Mouse (Mus musculus): ENCODE measurements at regions not wholly inside any gene's neighbourhood (a gene's known extent, or its start where the extent isn't known, plus 50 kb on each side); places are given as distances from the start of the nearest gene placed in this dataset.
A peak's percentile ranks its signal among the peaks of the same experiment; 100 is the strongest.

- no peak for DNase-seq
Observed at GRCm38 (mm10) chr1:57470356-57470755, 63.5 kb upstream of the Tyw5 start.

- DNase-seq, result no peak
Observed at GRCm38 (mm10) chr1:57472235-57472634, 65.3 kb upstream of the Tyw5 start.

GRCm38 (mm10) chr1:57477725-57478124 is 70.8 kb upstream of the Tyw5 start:
- no peak for DNase-seq

DNA sequence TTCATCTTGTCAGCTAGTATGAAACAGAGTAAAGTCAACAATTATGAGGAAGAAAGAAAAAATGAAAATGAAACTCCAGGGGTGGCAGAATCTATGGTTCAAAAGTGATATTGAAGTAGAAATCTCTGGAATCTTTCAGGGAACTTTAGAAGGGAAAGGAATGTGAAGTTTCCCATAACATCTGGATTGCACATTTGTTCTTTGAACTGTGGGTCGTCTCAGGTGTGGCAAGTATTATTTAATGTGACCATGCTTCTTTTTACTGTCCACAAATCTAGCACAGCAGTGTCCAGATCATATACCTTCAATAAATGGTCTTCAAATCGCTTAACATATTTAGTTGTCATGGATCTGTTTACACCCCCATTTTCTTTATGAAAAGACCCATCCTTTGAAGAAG is 71.2 kb upstream of the Tyw5 start:
- DNase-seq, result no peak

DNA sequence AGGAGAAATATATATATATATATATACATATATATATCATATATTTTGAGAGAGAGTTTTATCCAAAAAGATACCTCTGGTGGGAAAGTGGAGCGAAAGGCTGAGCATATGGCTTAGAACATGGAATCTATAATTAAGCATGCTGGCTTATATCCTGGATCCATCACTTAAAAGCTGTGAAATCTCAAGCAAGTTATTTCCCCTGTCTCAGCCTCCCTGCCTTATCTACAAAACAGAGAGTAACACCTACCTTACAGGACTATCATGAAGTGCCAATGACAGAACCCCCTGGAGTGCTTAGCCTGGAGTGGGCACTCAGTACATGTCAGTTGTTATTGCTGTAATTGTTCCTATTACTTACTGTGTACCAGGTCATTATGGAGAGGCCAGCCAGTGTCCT is 71.9 kb upstream of the Tyw5 start:
- no peak for DNase-seq

DNA sequence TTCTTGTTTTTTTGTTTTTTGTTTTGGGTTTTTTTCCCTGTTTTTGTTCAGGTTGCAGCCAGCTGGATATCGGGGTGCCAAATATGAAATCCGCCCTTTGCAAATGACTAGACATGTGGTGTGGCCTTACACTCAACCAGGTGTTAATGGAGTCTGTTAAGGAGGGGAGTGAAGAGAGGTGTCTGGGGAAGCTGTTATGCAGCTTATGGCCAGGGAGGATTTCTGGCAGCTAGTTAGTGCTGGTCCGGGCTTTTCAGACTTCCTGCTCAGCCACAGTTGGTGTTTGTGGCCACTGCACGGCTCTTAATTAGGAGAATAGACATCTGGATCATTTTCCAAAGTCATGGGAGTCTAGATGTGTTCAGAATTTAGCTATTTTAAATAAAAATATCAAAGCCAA is 72.7 kb upstream of the Tyw5 start:
- DNase-seq, result no peak

DNA sequence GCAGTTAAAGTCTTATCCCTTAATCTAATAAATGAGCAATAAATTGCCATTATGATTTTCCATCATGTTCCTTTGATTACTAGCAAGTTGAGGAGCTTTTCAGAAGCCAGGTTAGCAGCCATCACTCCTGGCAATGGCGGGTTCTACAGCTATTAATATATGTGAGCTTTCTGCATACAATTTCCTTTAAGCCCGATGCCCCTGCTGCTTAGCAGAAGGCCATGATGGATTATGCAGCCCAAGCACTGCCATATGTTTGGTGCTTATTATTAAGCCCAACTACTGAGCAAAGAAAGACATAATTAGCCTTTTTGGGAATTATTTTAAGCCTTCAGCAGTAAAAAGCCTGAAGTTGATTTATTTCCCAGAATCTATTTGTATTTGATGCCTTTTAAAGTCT is 82.3 kb upstream of the Tyw5 start:
- peak in 1 of 2 experiments; percentile 11 for DNase-seq

GRCm38 (mm10) chr1:57489588-57489987 is 82.7 kb upstream of the Tyw5 start:
- DNase-seq, result peak; percentile 47 to 52

DNA sequence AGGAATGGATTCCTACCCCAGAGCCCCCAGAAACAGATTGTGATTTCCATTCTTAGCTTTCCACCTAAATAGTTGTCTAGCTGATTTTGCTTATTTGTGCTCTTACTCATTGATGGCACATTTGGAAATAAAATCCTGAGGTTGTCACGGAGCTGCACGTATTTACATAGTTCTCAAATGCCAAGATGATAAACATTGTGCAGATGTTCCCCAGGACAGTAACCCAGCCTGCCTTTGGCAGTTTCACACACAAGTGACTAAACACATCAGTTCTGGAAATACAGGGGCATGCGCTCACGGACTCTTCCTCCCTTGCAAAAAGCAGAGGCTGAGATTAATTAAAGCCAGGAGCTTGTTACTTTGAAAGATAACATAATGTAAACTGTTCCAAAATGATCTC is 83.1 kb upstream of the Tyw5 start:
- DNase-seq, result no peak

DNA sequence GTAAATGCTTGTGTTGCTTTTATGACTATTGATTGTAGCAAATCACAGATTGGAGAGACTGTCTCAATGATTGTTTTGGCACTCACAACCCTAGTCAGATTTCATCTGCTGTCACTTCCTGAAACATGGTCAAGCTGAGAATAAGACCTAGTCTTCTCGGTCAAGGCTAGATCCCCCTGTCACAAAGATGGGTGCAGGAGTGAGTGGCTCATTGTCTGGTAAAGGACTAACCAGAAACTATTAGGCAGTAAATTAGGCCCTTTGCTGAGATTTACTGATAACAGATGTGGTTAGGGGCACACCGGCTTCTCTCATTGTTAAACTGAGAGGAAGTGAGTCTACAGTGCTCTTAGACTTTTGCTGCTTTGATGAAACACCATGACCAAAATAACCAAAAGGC is 85.8 kb upstream of the Tyw5 start:
- DNase-seq, result no peak

- DNase-seq, result peak in 1 of 2 experiments; percentile 22
Observed at GRCm38 (mm10) chr1:57497489-57498037, 90.7 kb upstream of the Tyw5 start.

DNA sequence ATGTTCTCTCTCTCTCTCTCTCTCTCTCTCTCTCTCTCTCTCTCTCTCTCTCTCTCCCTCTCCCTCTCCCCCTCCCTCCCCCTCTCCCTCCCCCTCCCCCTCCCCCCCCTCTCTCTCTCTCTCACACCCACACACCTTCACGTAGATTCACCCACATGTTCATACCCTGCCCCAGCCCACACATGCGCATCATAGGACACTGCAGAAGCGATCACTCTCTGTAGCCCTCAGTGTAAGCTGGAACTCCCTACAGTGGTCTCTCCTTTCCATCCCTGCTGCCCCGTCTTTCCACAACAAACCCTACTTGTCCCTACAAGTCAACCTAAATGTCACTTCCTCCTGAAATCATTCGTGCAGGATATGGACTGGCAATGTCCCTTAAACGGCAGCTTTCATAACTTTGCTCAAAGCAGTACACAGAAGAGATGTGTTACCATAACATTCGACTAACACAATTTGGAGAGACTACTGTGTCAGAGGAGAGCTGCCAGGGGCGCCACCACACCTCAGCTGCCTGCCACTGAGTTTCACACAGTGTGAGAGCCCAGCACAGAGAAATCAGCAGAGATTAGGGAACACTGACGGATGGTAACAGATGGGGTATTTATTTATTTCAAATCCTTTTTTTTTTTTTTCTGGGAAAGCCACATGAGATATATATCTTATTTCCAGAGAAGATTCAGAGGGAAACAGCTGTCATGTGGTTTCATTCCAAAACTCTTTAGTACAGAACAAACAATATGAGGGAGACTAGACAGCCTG is 103.6 kb upstream of the Tyw5 start:
- DNase-seq, result peak; percentile 13 to 32

DNA sequence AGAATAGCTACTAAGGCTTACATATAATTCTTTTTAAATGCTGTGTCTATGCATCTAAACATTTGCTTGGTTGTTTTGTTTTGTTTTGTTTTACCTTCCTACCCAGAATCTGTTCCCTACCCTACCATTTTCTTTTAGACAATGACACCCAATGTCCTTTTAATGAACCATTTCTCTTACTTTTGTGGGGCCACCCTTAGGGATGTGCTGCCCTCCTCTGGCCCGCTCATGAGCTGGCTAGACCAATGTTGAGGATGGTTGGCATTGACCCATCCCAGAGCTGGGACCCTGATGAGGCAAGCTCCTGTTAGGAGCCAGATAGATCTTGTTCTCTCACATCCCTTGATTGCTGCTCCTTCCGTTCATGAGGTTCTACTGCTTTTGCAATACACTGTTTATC is 105.0 kb upstream of the Tyw5 start:
- DNase-seq, result peak in 1 of 2 experiments; percentile 11

- DNase-seq, result no peak
Observed at GRCm38 (mm10) chr1:57512516-57512915, 105.6 kb upstream of the Tyw5 start.

GRCm38 (mm10) chr1:57525965-57526364 is 119.1 kb upstream of the Tyw5 start:
- no peak for DNase-seq

DNA sequence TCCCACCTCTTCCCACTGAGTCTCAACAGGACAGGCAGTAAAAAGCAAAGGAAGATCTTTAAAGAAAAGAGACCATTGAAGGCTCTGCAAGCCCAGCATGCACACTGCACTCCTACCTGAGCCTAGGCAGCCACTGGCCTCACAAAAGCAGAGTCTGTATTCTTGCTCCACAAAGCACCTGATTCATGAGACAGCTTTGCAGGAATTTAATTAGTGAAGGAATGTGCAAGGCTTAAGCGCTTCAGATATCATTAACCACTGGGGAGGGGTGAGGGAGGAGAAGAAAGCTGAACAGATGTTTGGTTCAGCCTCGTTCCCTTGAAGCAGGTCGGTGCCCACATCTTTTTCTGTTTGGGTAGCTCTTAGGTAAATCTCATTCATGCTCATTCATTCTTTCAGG is 121.8 kb upstream of the Tyw5 start:
- DNase-seq, result no peak

DNA sequence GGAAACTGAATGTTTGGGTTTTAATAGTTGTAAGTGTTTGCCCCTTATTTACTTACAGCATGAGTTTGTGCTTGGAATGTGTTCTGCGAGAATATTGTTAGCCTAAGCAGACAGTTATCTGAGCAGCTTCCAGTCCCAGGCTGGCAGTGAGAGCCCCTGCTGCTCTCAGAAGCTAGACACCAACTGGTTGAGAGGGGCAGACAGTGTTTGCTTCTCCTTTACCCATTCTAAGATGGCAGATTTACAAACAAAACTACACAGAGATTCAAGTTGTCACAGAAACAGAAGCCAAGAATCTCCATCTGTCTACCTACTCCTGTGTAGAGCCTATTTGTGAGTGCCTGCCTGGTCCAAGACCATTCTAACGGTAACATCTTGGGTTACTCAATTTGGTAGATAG is 122.4 kb upstream of the Tyw5 start:
- DNase-seq, result peak; percentile 16 to 43

DNA sequence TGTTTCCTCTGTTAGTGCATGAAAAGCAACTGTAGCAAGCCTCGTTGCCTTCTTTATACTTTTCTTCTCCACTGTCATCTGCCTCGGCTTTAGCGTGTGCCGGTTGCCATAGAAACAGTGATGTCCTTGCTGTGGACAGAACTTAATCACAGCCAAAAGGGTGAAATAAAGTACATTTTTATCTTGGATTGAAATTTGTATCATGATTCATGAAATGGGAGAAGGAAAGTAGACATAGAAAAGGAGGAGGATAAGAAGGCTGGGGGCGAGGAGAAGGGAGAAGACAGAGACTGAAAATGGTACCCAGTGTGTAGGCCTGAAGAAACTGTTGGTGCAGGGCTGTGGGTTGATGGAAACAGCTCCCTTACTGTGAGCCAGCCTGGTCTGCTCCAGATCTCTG is 130.5 kb upstream of the Tyw5 start:
- no peak for DNase-seq

DNA sequence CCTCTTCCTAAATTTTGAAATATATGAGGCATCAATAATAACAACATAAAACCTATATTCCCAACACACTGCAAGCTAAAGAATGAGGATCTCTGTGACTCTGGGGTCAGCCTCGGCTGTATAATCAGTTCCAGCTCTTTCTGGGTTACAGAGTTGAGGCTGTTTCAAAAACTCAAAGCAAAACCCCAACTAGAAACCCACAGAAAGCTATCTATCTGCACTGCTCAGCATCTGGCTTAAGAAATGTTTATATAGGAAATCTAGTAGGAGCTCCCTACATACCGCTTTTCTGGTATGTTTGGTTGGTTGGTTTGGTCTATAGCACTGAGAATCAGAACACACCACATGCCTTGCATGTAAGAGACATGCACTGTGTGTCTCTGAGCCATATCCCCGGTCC is 137.8 kb upstream of the Tyw5 start:
- DNase-seq, result no peak

- DNase-seq, result no peak
Observed at GRCm38 (mm10) chr1:57545792-57546685, 139.1 kb upstream of the Tyw5 start.

- DNase-seq, result no peak
Observed at GRCm38 (mm10) chr1:57561517-57561916, 154.6 kb upstream of the Tyw5 start.

DNA sequence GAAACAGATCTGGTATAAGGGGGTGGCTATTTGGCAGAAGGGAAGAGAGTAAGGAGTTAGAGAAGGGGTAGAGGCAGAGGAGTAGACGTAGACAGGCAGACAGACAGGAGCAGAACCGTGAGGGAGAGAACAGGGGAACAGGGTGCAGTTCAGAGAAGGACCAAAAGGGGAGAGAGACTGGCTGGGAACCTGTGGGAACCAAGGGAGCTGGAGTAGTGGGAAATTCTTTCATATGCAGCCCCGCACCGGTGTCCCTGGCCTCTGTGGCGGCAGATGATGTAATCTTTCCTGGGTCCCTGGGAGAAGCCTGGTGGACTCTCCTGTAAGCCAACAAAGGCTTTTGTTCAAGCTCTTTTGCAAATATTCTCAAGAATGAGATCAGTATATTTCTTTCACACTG is 157.8 kb upstream of the Tyw5 start:
- DNase-seq, result no peak

- DNase-seq, result no peak
Observed at GRCm38 (mm10) chr1:57572097-57572496, 165.2 kb upstream of the Tyw5 start.

GRCm38 (mm10) chr1:57573829-57574228 is 166.9 kb upstream of the Tyw5 start:
- DNase-seq, result no peak

All from cerebellum, postnatal 10 days (tissue).